Mouse (Mus musculus): ENCODE measurements at regions not wholly inside any gene's neighbourhood (a gene's known extent, or its start where the extent isn't known, plus 50 kb on each side); places are given as distances from the start of the nearest gene placed in this dataset.

- no peak for DNase-seq (ENCODE audit: low read depth, low spot score)
These were observed 359.6 kb upstream of the Nr3c2 start for GRCm38 (mm10) chr8:76539638-76540037.

DNA sequence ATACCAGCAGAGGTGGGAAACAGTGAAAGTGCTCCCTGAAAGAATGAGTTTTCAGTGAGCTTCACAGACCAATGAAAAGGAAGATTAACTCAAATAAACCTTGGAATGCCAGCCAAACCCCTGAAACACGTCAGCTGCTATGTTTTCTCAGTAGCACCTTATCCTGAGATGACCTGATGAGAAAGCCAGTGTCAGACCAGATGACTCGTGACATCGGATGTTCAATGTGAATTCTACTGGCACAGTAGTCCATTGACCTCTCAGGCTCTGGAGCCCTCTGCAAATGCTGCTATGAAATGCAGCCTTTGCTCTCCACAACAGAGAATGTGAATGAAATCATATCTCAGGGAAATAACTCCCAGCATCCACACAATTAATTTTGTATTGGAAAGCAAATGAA lies 358.6 kb upstream of the Nr3c2 start:
- no peak for DNase-seq (ENCODE audit: low read depth, low spot score)

GRCm38 (mm10) chr8:76551681-76552080 lies 347.6 kb upstream of the Nr3c2 start:
- no peak for DNase-seq (ENCODE audit: low read depth, low spot score)

DNA sequence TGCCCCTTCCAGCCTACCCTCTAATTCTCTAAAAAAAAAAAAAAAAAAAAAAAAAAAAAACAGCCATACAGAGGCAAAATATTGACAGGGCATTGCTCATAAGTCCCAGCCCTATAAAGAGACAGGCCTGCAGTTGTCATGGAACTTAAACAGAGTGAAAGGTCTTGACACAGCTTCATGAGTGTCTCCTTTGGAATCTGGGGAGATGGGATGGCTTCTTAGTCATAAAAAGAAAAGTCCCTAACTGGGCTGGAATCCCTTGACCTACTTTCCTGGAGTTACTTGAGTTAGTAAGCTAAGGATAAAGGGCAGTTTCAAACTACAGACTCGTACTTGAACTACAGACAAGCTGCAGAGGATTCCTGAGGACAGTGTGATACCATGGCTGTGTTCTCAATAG lies 297.7 kb upstream of the Nr3c2 start:
- DNase-seq (ENCODE audit: low read depth, low spot score) = no peak

GRCm38 (mm10) chr8:76618721-76619120 lies 280.5 kb upstream of the Nr3c2 start:
- DNase-seq (ENCODE audit: low read depth, low spot score) = no peak

DNA sequence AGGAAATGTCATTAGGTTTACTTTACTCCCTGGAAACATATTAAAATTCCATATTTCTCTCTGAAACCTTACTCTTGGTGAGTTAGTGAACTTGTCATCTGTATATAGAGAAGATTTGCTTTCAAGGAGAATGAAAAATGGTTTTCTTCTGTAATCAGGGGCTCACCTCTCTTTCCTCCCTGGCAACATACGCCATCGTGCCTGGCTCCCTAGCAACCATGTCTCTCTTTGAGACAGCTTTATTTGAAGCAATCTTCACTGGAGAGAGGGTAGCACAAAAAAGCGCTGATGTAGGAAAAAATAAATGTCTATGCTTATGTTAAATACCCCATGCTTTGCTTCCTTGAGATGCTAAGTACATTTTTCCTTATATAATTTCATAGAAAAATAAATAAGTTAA lies 278.4 kb upstream of the Nr3c2 start:
- DNase-seq (ENCODE audit: low read depth, low spot score) = no peak

GRCm38 (mm10) chr8:76633086-76633485 lies 266.2 kb upstream of the Nr3c2 start:
- no peak for DNase-seq (ENCODE audit: low read depth, low spot score)

Data from telencephalon, adult 2 months (tissue).